Mouse (Mus musculus) ovary, postnatal 36 days (tissue): Measurements from ENCODE around the gene Gm49378.

ENCODE experiments used
- DNase-seq: peaks from one replicate; pipeline ENCODE4 v3.0.0; 2022; ENCODE audit warnings: low spot score, mixed read lengths

Gene Gm49378

GRCm38 (mm10) chr14:55589771-55590448 is 47.8 kb downstream of the Gm49378 start:
- DNase-seq = no peak

DNA sequence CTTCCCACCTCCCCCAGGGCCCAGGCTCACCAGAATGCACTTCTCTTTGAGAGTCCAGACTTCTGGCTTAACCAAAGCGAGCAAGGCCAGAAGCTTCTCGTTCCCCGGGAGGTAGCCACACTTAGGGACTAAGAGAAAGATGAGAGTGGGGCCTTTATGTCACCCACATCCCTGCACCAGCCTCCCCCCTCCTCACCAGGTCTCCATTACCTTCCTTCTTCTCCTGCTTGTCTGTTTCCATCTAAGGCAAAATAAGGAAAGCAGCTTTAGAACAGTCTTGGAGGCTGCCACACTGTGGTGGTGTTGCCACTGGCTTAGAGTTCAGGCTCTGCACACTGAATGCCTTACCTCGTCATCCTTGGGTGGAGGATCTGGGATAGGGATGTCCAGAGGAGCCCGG is 48.4 kb downstream of the Gm49378 start:
- no peak for DNase-seq

- no peak for DNase-seq
Measured at GRCm38 (mm10) chr14:55586149-55586548, 51.5 kb downstream of the Gm49378 start.

DNA sequence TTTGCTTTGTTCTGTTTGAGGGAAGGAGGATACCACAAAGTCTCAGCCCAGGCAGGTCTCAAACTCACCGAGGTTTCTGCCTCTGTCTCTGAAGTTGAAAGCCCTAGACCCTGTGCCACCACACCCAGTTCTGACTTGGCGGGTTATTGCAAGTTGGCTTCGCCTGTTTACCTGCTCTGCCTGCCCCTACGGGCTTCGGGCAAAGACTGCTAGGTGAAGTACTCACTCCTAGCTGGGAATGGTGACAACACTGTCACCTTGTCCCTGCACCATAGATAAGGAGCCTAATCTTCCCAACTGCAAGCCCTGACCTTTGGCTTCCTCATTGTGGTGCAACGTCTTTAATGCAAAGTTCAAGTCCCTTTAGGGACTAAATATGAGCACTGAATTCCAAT is 52.1 kb downstream of the Gm49378 start:
- DNase-seq = no peak

DNA sequence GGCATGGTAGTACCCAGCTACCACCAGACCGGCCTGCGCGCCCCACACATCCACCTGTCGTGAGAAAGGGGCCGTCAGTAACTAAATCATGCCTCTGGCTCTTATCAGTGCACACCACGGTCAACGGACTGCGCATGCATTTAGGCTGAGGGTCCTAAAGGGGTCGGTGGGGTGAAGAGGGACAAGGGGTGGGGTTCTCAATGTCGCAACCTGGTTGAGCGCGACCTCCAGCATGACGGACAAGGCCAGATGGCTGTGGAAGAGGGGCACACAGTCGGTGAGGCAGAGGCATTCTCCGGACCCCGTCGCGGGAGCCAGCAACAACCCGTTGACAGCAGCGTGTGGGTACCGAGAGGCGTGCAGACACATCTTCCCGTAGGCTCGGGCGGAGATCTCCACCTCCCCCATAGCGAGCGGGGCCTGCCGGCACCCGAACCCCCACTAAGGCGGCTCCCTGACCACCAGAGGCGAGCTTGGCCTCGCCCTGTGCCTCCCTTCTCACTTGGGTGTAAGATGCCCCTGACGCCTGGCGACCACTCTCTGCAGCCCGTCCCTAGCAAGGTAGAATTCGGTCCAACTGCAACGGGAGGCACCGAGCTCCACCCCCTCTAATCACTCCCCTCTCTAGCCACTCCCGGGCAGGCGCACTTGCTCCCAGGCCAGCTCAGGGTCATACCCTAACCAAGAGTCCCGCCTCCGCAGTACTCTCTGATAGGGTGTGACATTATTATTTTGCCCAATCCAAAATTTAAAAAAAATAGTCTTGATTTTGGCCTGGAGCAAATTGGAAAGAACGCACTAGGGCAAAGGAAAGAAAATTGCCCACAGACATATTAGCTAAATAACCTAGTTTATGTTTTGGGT is 52.8 kb downstream of the Gm49378 start, which contains the start of gene Emc9:
TSS of gene Emc9 (minus strand) at position 601 of the 864 bp plus-strand sequence.
- peak; percentile 82 for DNase-seq

DNA sequence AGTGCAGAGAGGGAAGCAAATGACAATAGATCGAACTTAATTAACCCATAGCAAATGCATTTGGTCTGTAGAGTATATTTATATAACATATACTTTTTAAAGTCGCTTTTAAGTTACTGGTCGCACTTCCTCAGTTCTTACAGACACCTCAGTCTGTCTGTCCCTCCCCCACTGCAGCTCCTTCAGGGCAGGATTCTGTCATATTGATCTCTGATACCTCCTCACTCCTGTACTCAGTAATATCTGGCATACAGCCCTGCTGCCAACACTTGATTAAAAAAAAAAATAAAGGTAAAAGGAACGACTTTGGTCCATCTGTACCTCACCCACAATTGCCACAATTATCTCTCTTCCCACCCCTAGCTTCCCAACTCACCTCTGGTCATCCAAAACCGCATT is 53.4 kb downstream of the Gm49378 start:
- no peak for DNase-seq

- DNase-seq = no peak
Measured at GRCm38 (mm10) chr14:55581981-55582681, 55.6 kb downstream of the Gm49378 start.

DNA sequence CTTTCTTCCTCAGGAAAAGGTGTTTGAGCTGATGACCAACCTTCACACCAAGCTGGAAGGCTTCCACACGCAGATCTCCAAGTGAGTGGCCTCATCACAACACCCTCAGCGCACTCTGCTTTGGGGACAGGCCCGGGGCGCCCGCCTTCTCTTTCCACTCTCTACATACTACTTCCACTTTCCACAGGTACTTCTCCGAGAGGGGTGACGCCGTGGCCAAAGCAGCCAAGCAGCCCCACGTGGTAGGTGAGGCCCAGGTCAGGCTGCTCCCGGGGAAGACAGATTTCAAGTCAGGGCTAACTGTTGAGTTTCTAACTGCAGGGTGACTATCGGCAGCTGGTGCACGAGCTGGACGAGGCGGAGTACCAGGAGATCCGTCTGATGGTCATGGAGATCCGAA is 57.0 kb downstream of the Gm49378 start:
- no peak for DNase-seq

GRCm38 (mm10) chr14:55579511-55580496 is 57.9 kb downstream of the Gm49378 start:
- DNase-seq = no peak
